Mouse (Mus musculus): ENCODE measurements around the gene Ceacam20. TPM values are rescaled to one million over a fixed set of nuclear protein-coding genes. Genes with fewer than 3 reads are reported as not detected.
"Not testable (repeated sequence)": the region's sequence is repeated elsewhere in the genome, so short reads cannot be mapped to it uniquely, and the experiment has no call there.

Gene Ceacam20
- polyA plus RNA-seq, 2 experiments = not detected

DNA sequence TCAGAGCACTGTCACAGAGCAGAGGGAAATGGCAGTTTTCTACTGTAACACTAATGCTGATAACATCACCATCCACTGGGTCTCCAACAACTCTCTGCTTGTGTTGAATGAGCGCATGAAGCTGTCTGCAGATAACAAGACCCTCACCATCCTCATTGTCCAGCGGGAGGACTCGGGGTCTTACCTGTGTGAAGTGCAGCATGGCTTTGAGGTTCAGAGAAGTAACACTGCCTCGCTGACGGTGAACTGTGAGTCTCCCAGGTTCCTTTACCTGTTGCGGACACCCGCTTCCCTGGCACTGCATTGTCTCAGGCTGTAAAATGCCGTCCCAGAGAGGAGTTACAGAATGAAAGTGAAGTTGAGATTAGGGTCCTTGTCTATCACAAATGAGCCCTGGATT, 5.0 kb downstream of the Ceacam20 start:
- no peaks in the 10 kb centered on the region for H3K4me1 ChIP-seq (ENCODE audit: control insufficient read depth, insufficient read depth, low read length)
- no peak for DNase-seq (ENCODE audit: low spot score)
- 93% methylated on average over 8 of the region's 8 CpGs for WGBS
- ATAC-seq (ENCODE audit: low FRiP score, low read depth) = no peak
- H3K4me3 ChIP-seq (replicated peaks; ENCODE audit: low read length) = no peak overlapping the region
- H3K4me2 ChIP-seq (replicated peaks; ENCODE audit: low read depth, low read length, severe bottlenecking) = no peak overlapping the region
- no peaks in the 10 kb centered on the region for H3K36me3 ChIP-seq (ENCODE audit: control insufficient read depth, insufficient read depth, low read length)
- TF ChIP-seq POLR2A (IDR thresholded peaks at IDR 0.05; ENCODE audit: borderline replicate concordance, extremely low read depth, insufficient read depth, insufficient read length) = no peak
- H3K9ac ChIP-seq (ENCODE audit: low read depth, low read length, severe bottlenecking) = no peak overlapping the region
- H3K9me3 ChIP-seq (ENCODE audit: control insufficient read depth, low read length) = 0 out of 2 replicates have a peak, but pooled peaks cover 5% of the 10 kb centered on the region
- H3K27ac ChIP-seq (replicated peaks; ENCODE audit: low read depth, low read length) = no peak overlapping the region
- no peaks in the 10 kb centered on the region for H3K27me3 ChIP-seq (ENCODE audit: control insufficient read depth, insufficient read depth, low read length)

DNA sequence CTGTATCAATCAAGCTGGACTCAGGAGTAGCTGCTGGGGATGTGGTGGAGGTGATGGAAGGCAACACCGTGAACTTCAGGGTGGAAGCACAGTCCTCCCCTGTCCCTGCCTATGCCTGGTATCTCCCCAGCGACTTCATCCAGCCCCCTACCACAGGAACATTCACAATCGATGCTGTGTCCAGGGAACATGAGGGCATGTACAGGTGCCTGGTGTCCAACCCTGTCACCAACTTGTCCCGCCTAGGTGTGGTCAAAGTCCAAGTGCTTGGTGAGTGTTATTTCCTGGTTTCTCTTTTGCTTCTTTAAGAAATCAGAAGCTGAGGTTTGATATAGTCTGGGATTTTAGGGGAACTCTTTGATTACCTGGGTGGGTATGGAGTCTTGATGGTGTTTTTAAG, 6.3 kb downstream of the Ceacam20 start:
- ATAC-seq (ENCODE audit: low FRiP score, low read depth) (no peak), DNase-seq (ENCODE audit: low spot score) (no peak)
- 91% methylated on average over 4 of the region's 4 CpGs for WGBS
- H3K36me3 ChIP-seq (ENCODE audit: control insufficient read depth, insufficient read depth, low read length) = no peaks in the 10 kb centered on the region
- no peak overlapping the region for H3K27ac ChIP-seq (replicated peaks; ENCODE audit: low read depth, low read length)
- H3K4me1 ChIP-seq (ENCODE audit: control insufficient read depth, insufficient read depth, low read length) = no peaks in the 10 kb centered on the region
- no peaks in the 10 kb centered on the region for H3K27me3 ChIP-seq (ENCODE audit: control insufficient read depth, insufficient read depth, low read length)
- H3K9ac ChIP-seq (ENCODE audit: low read depth, low read length, severe bottlenecking) = no peak overlapping the region
- no peak for TF ChIP-seq POLR2A (IDR thresholded peaks at IDR 0.05; ENCODE audit: borderline replicate concordance, extremely low read depth, insufficient read depth, insufficient read length)
- H3K4me2 ChIP-seq (replicated peaks; ENCODE audit: low read depth, low read length, severe bottlenecking) = no peak overlapping the region
- no peak overlapping the region for H3K4me3 ChIP-seq (replicated peaks; ENCODE audit: low read length)
- 0 out of 2 replicates have a peak, but pooled peaks cover 5% of the 10 kb centered on the region for H3K9me3 ChIP-seq (ENCODE audit: control insufficient read depth, low read length)

- H3K27me3 ChIP-seq (ENCODE audit: control insufficient read depth, insufficient read depth, low read length); H3K27ac ChIP-seq (replicated peaks; ENCODE audit: low read depth, low read length); H3K4me2 ChIP-seq (replicated peaks; ENCODE audit: low read depth, low read length, severe bottlenecking); H3K36me3 ChIP-seq (ENCODE audit: control insufficient read depth, insufficient read depth, low read length); ATAC-seq (ENCODE audit: low FRiP score, low read depth); H3K4me3 ChIP-seq (replicated peaks; ENCODE audit: low read length); H3K4me1 ChIP-seq (ENCODE audit: control insufficient read depth, insufficient read depth, low read length); DNase-seq (ENCODE audit: low spot score); H3K9me3 ChIP-seq (ENCODE audit: control insufficient read depth, low read length); H3K9ac ChIP-seq (ENCODE audit: low read depth, low read length, severe bottlenecking): not testable (repeated sequence)
- 58% methylated on average over 7 of the region's 8 CpGs for WGBS
These were observed 26.0 kb downstream of the Ceacam20 start, which contains the start of gene Nlrp9b for GRCm38 (mm10) chr7:19991165-19991564. Gene Nlrp9b (plus strand): TSS chr7:19991465.

- H3K36me3 ChIP-seq (ENCODE audit: control insufficient read depth, insufficient read depth, low read length); H3K4me1 ChIP-seq (ENCODE audit: control insufficient read depth, insufficient read depth, low read length); H3K4me2 ChIP-seq (replicated peaks; ENCODE audit: low read depth, low read length, severe bottlenecking); H3K9me3 ChIP-seq (ENCODE audit: control insufficient read depth, low read length); H3K9ac ChIP-seq (ENCODE audit: low read depth, low read length, severe bottlenecking); H3K4me3 ChIP-seq (replicated peaks; ENCODE audit: low read length); H3K27me3 ChIP-seq (ENCODE audit: control insufficient read depth, insufficient read depth, low read length); H3K27ac ChIP-seq (replicated peaks; ENCODE audit: low read depth, low read length); DNase-seq (ENCODE audit: low spot score); ATAC-seq (ENCODE audit: low FRiP score, low read depth): not testable (repeated sequence)
- 69% methylated on average over 3 of the region's 3 CpGs for WGBS
These were observed 31.5 kb downstream of the Ceacam20 start for GRCm38 (mm10) chr7:19996721-19997120.

DNA sequence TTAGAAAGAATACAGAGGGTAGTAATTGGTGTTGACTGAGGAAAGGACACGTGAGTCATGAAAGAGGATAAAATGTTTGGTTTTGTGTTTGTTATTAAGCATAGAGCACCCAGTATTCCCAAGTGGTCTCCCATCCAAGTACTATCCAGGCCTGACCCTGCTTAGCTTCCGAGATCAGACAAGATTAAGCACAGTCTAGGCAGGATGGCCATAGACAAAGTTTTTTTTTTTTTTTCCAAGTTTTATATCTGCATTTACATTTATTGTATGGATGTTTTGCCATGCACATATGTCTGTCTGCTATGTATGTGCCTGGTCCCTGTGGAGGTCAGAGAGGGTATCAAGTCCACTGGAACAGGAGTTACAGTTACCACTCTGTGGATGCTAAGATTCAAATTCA, 44.8 kb downstream of the Ceacam20 start:
- no peak overlapping the region for H3K27ac ChIP-seq (replicated peaks; ENCODE audit: low read depth, low read length)
- no peak overlapping the region for H3K4me2 ChIP-seq (replicated peaks; ENCODE audit: low read depth, low read length, severe bottlenecking)
- no peaks in the 10 kb centered on the region for H3K27me3 ChIP-seq (ENCODE audit: control insufficient read depth, insufficient read depth, low read length)
- H3K4me1 ChIP-seq (ENCODE audit: control insufficient read depth, insufficient read depth, low read length) = no peaks in the 10 kb centered on the region
- H3K36me3 ChIP-seq (ENCODE audit: control insufficient read depth, insufficient read depth, low read length) = no peaks in the 10 kb centered on the region
- WGBS = 70% methylated on average over 2 of the region's 2 CpGs
- H3K4me3 ChIP-seq (replicated peaks; ENCODE audit: low read length) = no peak overlapping the region
- no peak for ATAC-seq (ENCODE audit: low FRiP score, low read depth)
- no peak for DNase-seq (ENCODE audit: low spot score)
- TF ChIP-seq POLR2A (IDR thresholded peaks at IDR 0.05; ENCODE audit: borderline replicate concordance, extremely low read depth, insufficient read depth, insufficient read length) = no peak
- no peak overlapping the region for H3K9ac ChIP-seq (ENCODE audit: low read depth, low read length, severe bottlenecking)
- H3K9me3 ChIP-seq (ENCODE audit: control insufficient read depth, low read length) = no peaks in the 10 kb centered on the region

Other genes with a start within 250 kb of the Ceacam20 start
- gene Tomm40, start 250.0 kb upstream of the Ceacam20 start, polyA plus RNA-seq (2012; rRNA removed) = 101 and 123 TPM in 2 replicates
- gene Tomm40, start 250.0 kb upstream of the Ceacam20 start, polyA plus RNA-seq (2014; fragmentation: Nextera tagmentation; extraction: Ambion mirVana) = 124 and 129 TPM in 2 replicates
- 58.9 and 72.1 TPM in 2 replicates for gene Nectin2, start 214.9 kb upstream of the Ceacam20 start, polyA plus RNA-seq (2012; rRNA removed)
- gene Nectin2, start 214.9 kb upstream of the Ceacam20 start, polyA plus RNA-seq (2014; fragmentation: Nextera tagmentation; extraction: Ambion mirVana) = 71.3 and 80.8 TPM in 2 replicates
- 94.3 and 108 TPM in 2 replicates for gene Bcam, start 194.4 kb upstream of the Ceacam20 start, polyA plus RNA-seq (2012; rRNA removed)
- 114 and 116 TPM in 2 replicates for gene Bcam, start 194.4 kb upstream of the Ceacam20 start, polyA plus RNA-seq (2014; fragmentation: Nextera tagmentation; extraction: Ambion mirVana)
- 5.2 and 5.9 TPM in 2 replicates for gene Cblc, start 168.6 kb upstream of the Ceacam20 start, polyA plus RNA-seq (2012; rRNA removed)
- gene Cblc, start 168.6 kb upstream of the Ceacam20 start, polyA plus RNA-seq (2014; fragmentation: Nextera tagmentation; extraction: Ambion mirVana) = 7.5 and 8.6 TPM in 2 replicates
- 5.5 and 7.6 TPM in 2 replicates for gene Bcl3, start 142.6 kb upstream of the Ceacam20 start, polyA plus RNA-seq (2012; rRNA removed)
- gene Bcl3, start 142.6 kb upstream of the Ceacam20 start, polyA plus RNA-seq (2014; fragmentation: Nextera tagmentation; extraction: Ambion mirVana) = 3.1 and 4.7 TPM in 2 replicates
- gene Gm19345, start 113.4 kb upstream of the Ceacam20 start, polyA plus RNA-seq (2012; rRNA removed) = 0.12 and 0.13 TPM in 2 replicates
- gene Gm19345, start 113.4 kb upstream of the Ceacam20 start, polyA plus RNA-seq (2014; fragmentation: Nextera tagmentation; extraction: Ambion mirVana) = not detected in 2 replicates
- gene Ceacam16, start 104.1 kb upstream of the Ceacam20 start, polyA plus RNA-seq (2012; rRNA removed) = 0.11 and 0.18 TPM in 2 replicates
- not detected in 2 replicates for gene Ceacam16, start 104.1 kb upstream of the Ceacam20 start, polyA plus RNA-seq (2014; fragmentation: Nextera tagmentation; extraction: Ambion mirVana)
- 2.1 and 2.2 TPM in 2 replicates for gene Ceacam19, start 77.4 kb upstream of the Ceacam20 start, polyA plus RNA-seq (2012; rRNA removed)
- gene Ceacam19, start 77.4 kb upstream of the Ceacam20 start, polyA plus RNA-seq (2014; fragmentation: Nextera tagmentation; extraction: Ambion mirVana) = 3.4 and 4.9 TPM in 2 replicates
- 17.2 and 18.2 TPM in 2 replicates for gene Pvr, start 44.3 kb upstream of the Ceacam20 start, polyA plus RNA-seq (2012; rRNA removed)
- 7.7 and 9.4 TPM in 2 replicates for gene Pvr, start 44.3 kb upstream of the Ceacam20 start, polyA plus RNA-seq (2014; fragmentation: Nextera tagmentation; extraction: Ambion mirVana)
- gene Igsf23, start 14.7 kb upstream of the Ceacam20 start, polyA plus RNA-seq (2012; rRNA removed) = 0.09 and 0.17 TPM in 2 replicates
- gene Igsf23, start 14.7 kb upstream of the Ceacam20 start, polyA plus RNA-seq (2014; fragmentation: Nextera tagmentation; extraction: Ambion mirVana) = 0.23 and 0.30 TPM in 2 replicates
- not detected in 2 replicates for gene Nlrp9b, start 26.1 kb downstream of the Ceacam20 start, polyA plus RNA-seq (2012; rRNA removed)
- not detected in 2 replicates for gene Nlrp9b, start 26.1 kb downstream of the Ceacam20 start, polyA plus RNA-seq (2014; fragmentation: Nextera tagmentation; extraction: Ambion mirVana)
- not detected in 2 replicates for gene Vmn1r91, start 134.3 kb downstream of the Ceacam20 start, polyA plus RNA-seq (2012; rRNA removed)
- not detected in 2 replicates for gene Vmn1r91, start 134.3 kb downstream of the Ceacam20 start, polyA plus RNA-seq (2014; fragmentation: Nextera tagmentation; extraction: Ambion mirVana)
- gene Gm16442, start 157.2 kb downstream of the Ceacam20 start, polyA plus RNA-seq (2012; rRNA removed) = not detected in 2 replicates
- not detected in 2 replicates for gene Gm16442, start 157.2 kb downstream of the Ceacam20 start, polyA plus RNA-seq (2014; fragmentation: Nextera tagmentation; extraction: Ambion mirVana)
- gene Vmn1r93, start 173.7 kb downstream of the Ceacam20 start, polyA plus RNA-seq (2012; rRNA removed) = not detected in 2 replicates
- not detected in 2 replicates for gene Vmn1r93, start 173.7 kb downstream of the Ceacam20 start, polyA plus RNA-seq (2014; fragmentation: Nextera tagmentation; extraction: Ambion mirVana)
- not detected in 2 replicates for gene Vmn1r94, start 203.0 kb downstream of the Ceacam20 start, polyA plus RNA-seq (2012; rRNA removed)
- gene Vmn1r94, start 203.0 kb downstream of the Ceacam20 start, polyA plus RNA-seq (2014; fragmentation: Nextera tagmentation; extraction: Ambion mirVana) = not detected in 2 replicates
- not detected in 2 replicates for gene Vmn1r95, start 228.3 kb downstream of the Ceacam20 start, polyA plus RNA-seq (2012; rRNA removed)
- not detected in 2 replicates for gene Vmn1r95, start 228.3 kb downstream of the Ceacam20 start, polyA plus RNA-seq (2014; fragmentation: Nextera tagmentation; extraction: Ambion mirVana)
- not detected in 2 replicates for gene Gm6164, start 240.2 kb downstream of the Ceacam20 start, polyA plus RNA-seq (2012; rRNA removed)
- gene Gm6164, start 240.2 kb downstream of the Ceacam20 start, polyA plus RNA-seq (2014; fragmentation: Nextera tagmentation; extraction: Ambion mirVana) = not detected in 2 replicates